Mouse (Mus musculus) spleen, adult 2 months (tissue): ENCODE results near the gene Isg15.

Experiments used
- CTCF ChIP-seq: fragments of 200-500 bp; IDR thresholded peaks from 2 replicates; pipeline ENCODE4 v1.5.1; 2011; ENCODE audit warnings: mild to moderate bottlenecking, inconsistent platforms; ENCODE audit not compliant: insufficient read depth, insufficient read length, insufficient replicate concordance; ENCODE audit errors: extremely low read depth
- POLR2A ChIP-seq: fragments of 200-500 bp; IDR thresholded peaks from 2 replicates; pipeline ENCODE4 v1.6.1; 2011; ENCODE audit warnings: low read depth, low read length, inconsistent platforms

DNA sequence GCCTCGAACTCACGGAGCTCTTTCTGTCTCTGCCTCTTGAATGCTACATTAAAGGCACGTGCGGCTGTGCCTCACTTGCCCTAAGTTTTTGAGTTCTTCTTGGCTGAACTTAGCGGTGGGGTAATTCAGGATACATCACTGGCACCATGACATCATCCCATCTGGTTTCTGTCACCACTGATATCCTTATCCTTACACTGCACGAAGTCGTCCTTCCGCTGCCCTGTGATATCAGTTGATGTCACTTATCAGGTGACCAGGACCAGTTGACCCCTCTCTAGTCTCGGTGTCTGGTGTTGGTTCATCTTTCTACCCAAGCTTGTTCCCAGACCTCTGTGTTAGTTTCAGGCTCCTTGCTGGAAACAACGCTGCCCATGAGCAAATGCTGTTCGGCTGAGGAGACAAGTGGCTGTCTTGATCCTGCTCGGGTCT is 1.9 kb upstream of the Isg15 start:
- TF ChIP-seq CTCF (no peak), POLR2A (no peak)
